Mouse (Mus musculus): ENCODE data around the gene Enkd1.

The Enkd1 gene

GRCm38 (mm10) chr8:105707498-105708403 lies at the start of gene Enkd1, which contains the start of gene 4933405L10Rik:
Gene Enkd1, minus strand, starts transcription at chr8:105708210.
Gene 4933405L10Rik, plus strand, starts transcription at chr8:105707655.
- peak; percentile 72 for DNase-seq (ENCODE audit: low spot score in 2 of 2)

DNA sequence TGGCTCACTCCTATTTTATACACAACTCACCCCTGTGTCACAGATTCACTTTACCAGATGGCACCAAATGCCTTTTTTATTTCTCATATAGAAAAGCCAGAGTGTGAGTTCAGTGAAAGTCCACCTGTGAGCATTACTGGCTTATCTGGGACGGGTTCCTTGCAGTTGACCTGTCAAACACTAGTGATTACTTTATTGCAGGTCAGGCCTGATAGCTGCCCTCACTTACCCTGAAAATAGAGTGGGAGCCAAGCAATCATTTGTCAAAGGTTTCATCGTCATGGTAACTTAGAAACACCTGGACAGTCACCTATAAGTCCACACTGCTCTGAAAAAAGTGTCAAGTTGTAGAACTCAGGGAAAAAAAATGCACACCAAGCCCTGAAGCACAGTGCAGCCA lies 46.7 kb upstream of the Enkd1 start:
- no peak for DNase-seq (ENCODE audit: low spot score in 2 of 2)

- DNase-seq (ENCODE audit: low spot score in 2 of 2), result no peak
Observed at GRCm38 (mm10) chr8:105753916-105754315, 45.9 kb upstream of the Enkd1 start.

DNA sequence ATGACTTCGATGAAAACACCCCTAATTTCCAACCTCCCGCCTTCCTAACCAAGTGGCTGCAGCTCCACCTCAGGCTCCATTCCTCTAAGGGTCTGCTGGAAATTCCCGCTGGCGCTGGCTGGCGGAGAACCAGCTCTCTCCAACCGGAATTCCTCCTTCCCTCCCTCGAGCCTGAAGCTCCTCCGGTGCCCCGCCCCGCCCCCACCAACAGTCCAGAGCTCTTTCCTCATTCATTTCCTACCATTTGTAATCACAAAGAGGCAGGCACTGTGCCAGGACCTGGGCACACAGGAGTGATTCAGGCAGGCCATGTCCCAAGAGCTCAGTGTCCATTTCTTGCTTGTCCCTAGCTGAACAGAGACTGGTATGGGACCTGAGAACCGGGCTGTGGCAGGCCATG lies 42.6 kb upstream of the Enkd1 start:
- peak; percentile 18 to 25 for DNase-seq (ENCODE audit: low spot score in 2 of 2)

GRCm38 (mm10) chr8:105743301-105743700 lies 35.3 kb upstream of the Enkd1 start:
- no peak for DNase-seq (ENCODE audit: low spot score in 2 of 2)

DNA sequence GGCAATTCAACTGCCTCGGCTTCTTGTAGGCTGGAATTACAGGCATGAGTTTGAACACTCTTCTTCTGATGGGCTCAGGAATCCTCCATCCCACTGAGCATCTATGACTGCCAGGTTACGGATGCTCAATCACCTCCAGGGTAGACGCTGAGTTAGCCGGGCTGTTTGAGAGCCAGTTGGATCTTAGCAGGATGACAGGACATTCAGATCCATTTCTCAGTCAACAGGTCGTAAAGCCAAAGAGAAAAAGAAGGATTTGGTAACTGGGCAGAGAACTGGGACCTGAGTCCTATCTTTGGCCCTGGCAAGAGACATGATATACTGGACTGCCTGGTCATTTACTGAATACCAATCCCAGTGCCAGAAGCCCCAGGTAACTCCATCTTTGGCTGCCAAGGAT lies 31.2 kb upstream of the Enkd1 start:
- DNase-seq (ENCODE audit: low spot score in 2 of 2), result no peak

DNA sequence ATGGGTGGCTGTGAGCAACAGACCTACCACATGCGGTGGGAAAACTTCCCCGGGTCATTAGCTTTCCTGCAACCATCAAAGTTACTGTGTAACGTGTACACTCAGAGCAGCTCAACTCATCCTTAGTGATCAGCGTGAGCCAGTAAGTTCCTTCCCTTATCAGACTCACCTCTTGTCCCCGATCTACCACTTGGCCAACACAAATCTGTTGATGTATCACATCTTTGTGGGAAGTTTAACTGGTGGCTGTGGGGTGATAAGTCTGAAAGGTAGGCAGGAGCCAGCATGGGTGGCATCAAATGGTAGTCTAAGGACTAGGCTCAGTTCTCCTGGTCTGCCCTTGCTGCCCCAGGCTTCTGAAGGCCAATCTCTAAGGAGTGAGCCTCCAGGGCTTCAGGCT lies 24.2 kb upstream of the Enkd1 start:
- DNase-seq (ENCODE audit: low spot score in 2 of 2), result no peak

- no peak for DNase-seq (ENCODE audit: low spot score in 2 of 2)
Observed at GRCm38 (mm10) chr8:105727397-105728124, 19.6 kb upstream of the Enkd1 start.

DNA sequence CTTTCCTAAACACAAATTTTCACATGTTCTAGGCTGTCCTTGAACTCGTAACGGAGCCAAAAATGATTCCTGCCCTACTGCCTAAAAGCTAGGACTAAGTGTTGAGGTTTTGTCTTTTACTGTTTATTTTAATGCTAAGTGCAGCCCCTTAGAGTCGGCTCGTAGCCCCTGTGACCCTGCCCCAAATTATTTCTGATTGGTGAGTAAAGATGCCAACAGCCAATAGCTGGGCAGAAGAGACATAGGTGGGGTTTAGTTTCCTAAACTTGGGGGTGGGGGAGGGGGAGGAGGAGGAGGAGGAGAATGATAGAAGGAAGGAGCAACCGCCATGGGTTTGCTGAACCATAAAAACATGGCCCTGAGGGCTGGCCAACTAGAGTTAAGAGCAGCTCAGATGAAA lies 17.7 kb upstream of the Enkd1 start:
- DNase-seq (ENCODE audit: low spot score in 2 of 2), result no peak

DNA sequence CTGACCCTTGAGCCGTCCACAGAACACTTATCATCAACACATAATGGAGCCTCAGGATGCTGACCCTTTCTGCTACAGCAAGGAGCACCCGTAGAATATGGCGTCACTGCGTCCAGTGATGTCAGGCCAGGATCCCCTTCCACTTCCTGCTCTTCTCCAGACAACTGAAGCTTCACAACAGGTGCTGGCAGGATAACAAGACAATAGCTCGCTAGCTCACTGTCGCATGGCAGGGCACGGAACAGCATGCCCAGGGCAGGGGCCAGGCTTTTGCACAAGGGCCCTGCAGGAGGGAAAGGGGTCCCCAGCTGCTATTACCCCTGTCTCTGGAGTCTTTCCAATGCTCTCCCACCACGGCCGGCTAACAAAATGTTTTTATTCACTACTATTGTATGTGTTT lies 14.9 kb upstream of the Enkd1 start:
- DNase-seq (ENCODE audit: low spot score in 2 of 2), result no peak

GRCm38 (mm10) chr8:105719637-105720036 lies 11.6 kb upstream of the Enkd1 start:
- no peak for DNase-seq (ENCODE audit: low spot score in 2 of 2)

GRCm38 (mm10) chr8:105716302-105716945 lies 8.4 kb upstream of the Enkd1 start:
- DNase-seq (ENCODE audit: low spot score in 2 of 2), result no peak

DNA sequence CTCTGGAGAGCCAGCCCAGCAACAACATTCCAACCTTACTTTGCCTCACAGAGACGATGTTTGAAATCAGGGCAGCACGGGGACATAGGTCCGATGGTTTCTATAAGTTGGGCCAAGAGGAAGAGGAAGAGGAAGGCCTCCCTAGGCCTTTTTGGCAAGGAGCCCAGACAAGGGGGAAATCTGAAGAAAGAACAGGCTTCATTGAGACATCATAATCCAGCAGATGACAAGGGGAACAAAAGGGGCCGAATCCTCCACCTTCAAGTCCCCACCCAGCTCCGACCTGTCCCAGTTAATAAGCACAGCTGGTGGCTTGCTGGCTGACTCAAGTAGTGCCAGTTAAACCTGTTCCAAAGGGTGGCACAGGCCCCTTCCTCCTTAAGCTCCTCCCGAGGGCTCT lies 7.0 kb upstream of the Enkd1 start:
- DNase-seq (ENCODE audit: low spot score in 2 of 2), result no peak

- DNase-seq (ENCODE audit: low spot score in 2 of 2), result peak; percentile 74 to 77
Observed at GRCm38 (mm10) chr8:105714139-105714538, 6.1 kb upstream of the Enkd1 start.

DNA sequence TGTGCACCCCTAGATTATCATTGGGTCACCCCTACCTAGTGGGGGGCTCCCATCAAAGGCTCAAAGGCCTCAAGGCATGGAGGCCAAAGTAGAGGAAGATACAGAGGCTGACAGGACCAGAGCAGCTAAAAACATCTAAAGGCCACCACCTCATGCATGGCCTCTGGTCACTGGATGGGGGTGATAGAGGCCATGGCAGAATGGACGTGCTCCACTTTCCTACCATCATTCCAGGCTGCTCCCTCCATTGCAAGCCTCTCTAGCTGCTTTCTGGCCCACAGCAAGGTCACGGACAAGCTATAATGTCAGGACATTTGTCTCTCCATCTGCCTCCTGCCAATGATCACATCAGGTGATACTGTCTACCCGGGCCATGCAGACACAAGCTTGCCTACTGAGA lies 4.3 kb upstream of the Enkd1 start:
- no peak for DNase-seq (ENCODE audit: low spot score in 2 of 2)

GRCm38 (mm10) chr8:105709317-105709716 lies 1.3 kb upstream of the Enkd1 start:
- DNase-seq (ENCODE audit: low spot score in 2 of 2), result no peak

- no peak for DNase-seq (ENCODE audit: low spot score in 2 of 2)
Observed at GRCm38 (mm10) chr8:105708675-105709074, 665 bp upstream of the Enkd1 start.

- no peak for DNase-seq (ENCODE audit: low spot score in 2 of 2)
Observed at GRCm38 (mm10) chr8:105706426-105706825, 1.6 kb downstream of the Enkd1 start.

GRCm38 (mm10) chr8:105704955-105705354 lies 3.1 kb downstream of the Enkd1 start:
- no peak for DNase-seq (ENCODE audit: low spot score in 2 of 2)

GRCm38 (mm10) chr8:105704146-105704812 lies 3.7 kb downstream of the Enkd1 start:
- DNase-seq (ENCODE audit: low spot score in 2 of 2), result no peak

DNA sequence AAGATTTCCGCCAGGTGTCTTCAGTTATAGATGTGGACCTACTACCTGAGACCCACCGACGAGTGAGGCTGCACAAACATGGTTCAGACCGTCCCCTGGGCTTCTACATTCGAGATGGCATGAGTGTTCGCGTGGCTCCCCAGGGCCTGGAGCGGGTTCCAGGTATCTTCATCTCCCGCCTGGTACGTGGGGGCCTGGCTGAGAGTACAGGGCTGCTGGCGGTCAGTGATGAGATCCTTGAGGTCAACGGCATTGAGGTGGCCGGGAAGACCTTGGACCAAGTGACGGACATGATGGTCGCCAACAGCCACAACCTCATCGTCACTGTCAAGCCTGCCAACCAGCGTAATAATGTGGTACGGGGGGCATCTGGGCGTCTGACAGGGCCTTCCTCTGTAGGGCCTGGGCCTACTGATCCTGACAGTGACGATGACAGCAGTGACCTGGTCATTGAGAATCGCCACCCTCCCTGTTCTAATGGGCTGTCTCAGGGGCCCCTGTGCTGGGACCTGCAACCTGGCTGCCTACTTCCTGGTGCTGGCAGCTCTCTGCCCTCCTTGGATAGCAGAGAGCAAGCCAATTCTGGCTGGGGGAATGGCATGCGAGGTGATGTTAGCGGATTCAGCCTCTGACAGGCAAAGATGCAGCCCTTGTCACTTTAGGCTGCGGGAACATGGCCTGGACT lies 5.1 kb downstream of the Enkd1 start:
- no peak for DNase-seq (ENCODE audit: low spot score in 2 of 2)
